Mouse (Mus musculus) telencephalon, adult 2 months (tissue): ENCODE measurements around the gene Fbxl5.

Experiments
- DNase-seq: peaks from one replicate; pipeline ENCODE4 v3.0.0-alpha.2; 2011; ENCODE audit warnings: low read depth, low spot score

The Fbxl5 gene

GRCm38 (mm10) chr5:43821538-43821937, at the start of gene Fbxl5:
Gene Fbxl5 (minus strand): TSS chr5:43821638.
- DNase-seq = no peak

GRCm38 (mm10) chr5:43868711-43869600, 47.5 kb upstream of the Fbxl5 start:
- no peak for DNase-seq

GRCm38 (mm10) chr5:43868253-43868652, 46.8 kb upstream of the Fbxl5 start, which contains the start of gene Cd38:
Gene Cd38 (plus strand): TSS chr5:43868553.
- DNase-seq = no peak

GRCm38 (mm10) chr5:43865316-43865715, 43.9 kb upstream of the Fbxl5 start:
- no peak for DNase-seq

GRCm38 (mm10) chr5:43863642-43864041, 42.2 kb upstream of the Fbxl5 start:
- no peak for DNase-seq

GRCm38 (mm10) chr5:43860670-43861431, 39.4 kb upstream of the Fbxl5 start:
- no peak for DNase-seq

GRCm38 (mm10) chr5:43860096-43860495, 38.7 kb upstream of the Fbxl5 start:
- DNase-seq = no peak

- DNase-seq = no peak
Measured at GRCm38 (mm10) chr5:43859663-43860062, 38.2 kb upstream of the Fbxl5 start.

- DNase-seq = no peak
Measured at GRCm38 (mm10) chr5:43855769-43856168, 34.3 kb upstream of the Fbxl5 start.

GRCm38 (mm10) chr5:43853868-43854488, 32.5 kb upstream of the Fbxl5 start:
- DNase-seq = no peak

GRCm38 (mm10) chr5:43853096-43853867, 31.8 kb upstream of the Fbxl5 start:
- DNase-seq = no peak

- no peak for DNase-seq
Measured at GRCm38 (mm10) chr5:43848275-43848674, 26.8 kb upstream of the Fbxl5 start.

GRCm38 (mm10) chr5:43847555-43847954, 26.1 kb upstream of the Fbxl5 start:
- DNase-seq = no peak

GRCm38 (mm10) chr5:43846227-43846626, 24.8 kb upstream of the Fbxl5 start:
- no peak for DNase-seq

- DNase-seq = no peak
Measured at GRCm38 (mm10) chr5:43845646-43846045, 24.2 kb upstream of the Fbxl5 start.

GRCm38 (mm10) chr5:43845083-43845482, 23.6 kb upstream of the Fbxl5 start:
- no peak for DNase-seq

- peak; percentile 15 for DNase-seq
Measured at GRCm38 (mm10) chr5:43842576-43843155, 21.2 kb upstream of the Fbxl5 start.

GRCm38 (mm10) chr5:43842011-43842285, 20.5 kb upstream of the Fbxl5 start:
- no peak for DNase-seq

- DNase-seq = peak; percentile 44
Measured at GRCm38 (mm10) chr5:43841144-43842010, 19.9 kb upstream of the Fbxl5 start.

GRCm38 (mm10) chr5:43837372-43837771, 15.9 kb upstream of the Fbxl5 start:
- no peak for DNase-seq
